In the genomic region with DNA sequence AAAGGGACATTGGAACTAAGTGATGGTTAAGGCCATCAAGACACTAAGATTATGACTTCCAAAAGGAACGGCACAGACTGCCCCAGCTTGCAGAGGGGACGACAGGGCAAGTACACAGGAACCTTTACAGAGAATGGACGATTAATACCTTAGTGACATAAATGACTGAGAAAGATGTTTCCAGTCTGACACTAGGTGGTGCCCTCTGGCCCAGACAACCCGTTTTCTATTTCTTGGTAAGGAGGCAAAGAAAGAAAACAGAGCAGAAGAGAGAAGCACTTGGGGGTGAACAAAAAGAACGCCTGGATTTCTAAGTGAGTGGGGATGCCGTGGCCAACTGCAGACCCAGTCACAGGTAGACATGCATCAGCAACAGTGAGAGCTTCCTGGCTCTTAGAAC, we compare ENCODE assay signal across 8 mouse cellular contexts. TPM values are rescaled to one million over a fixed set of nuclear protein-coding genes. Genes with fewer than 3 reads are reported as not detected.
DNase-seq lines count a peak whose midpoint lies in the region; ATAC-seq lines count a peak whose summit lies in the region.

No protein-coding gene starts in this region.

- no peak overlapping the region for H3K27ac ChIP-seq in embryonic facial prominence, embryonic 11.5 days (replicated peaks; ENCODE audit: low read depth, low read length)
- H3K27ac ChIP-seq in hindbrain, embryonic 10.5 days, result peak overlapping the region; percentile 35; the same call in 1 of the 2 replicates
- H3K27ac ChIP-seq in limb, embryonic 12.5 days, result no peak overlapping the region
- H3K27ac ChIP-seq in midbrain, embryonic 12.5 days (replicated peaks), result 0 out of 2 replicates have a peak overlapping the region, but pooled peaks have one; percentile 11
- no peak overlapping the region for H3K27ac ChIP-seq in stomach, embryonic 16.5 days (ENCODE audit: low read length)

- no peak overlapping the region for H3K9ac ChIP-seq in embryonic facial prominence, embryonic 11.5 days (replicated peaks; ENCODE audit: low read length)
- H3K9ac ChIP-seq in limb, embryonic 12.5 days (replicated peaks), result no peak overlapping the region
- no peak overlapping the region for H3K9ac ChIP-seq in midbrain, embryonic 12.5 days (replicated peaks)
- 0 out of 2 replicates have a peak overlapping the region, but pooled peaks have one; percentile 32 for H3K9ac ChIP-seq in stomach, embryonic 16.5 days (ENCODE audit: low read length)

- H3K27me3 ChIP-seq in embryonic facial prominence, embryonic 11.5 days (ENCODE audit: control insufficient read depth, insufficient read depth, low read length), result no peaks in the 10 kb centered on the region
- no peaks in the 10 kb centered on the region for H3K27me3 ChIP-seq in hindbrain, embryonic 10.5 days (ENCODE audit: insufficient read depth, poor library complexity, severe bottlenecking)
- H3K27me3 ChIP-seq in limb, embryonic 12.5 days, result no peaks in the 10 kb centered on the region
- no peaks in the 10 kb centered on the region for H3K27me3 ChIP-seq in midbrain, embryonic 12.5 days
- H3K27me3 ChIP-seq in stomach, embryonic 16.5 days (ENCODE audit: control insufficient read depth, insufficient read depth, low read length), result no peaks in the 10 kb centered on the region

- peaks cover 3% of the 10 kb centered on the region; the same call in 1 of the 2 replicates for H3K4me1 ChIP-seq in embryonic facial prominence, embryonic 11.5 days (ENCODE audit: control insufficient read depth, insufficient read depth, low read length)
- H3K4me1 ChIP-seq in hindbrain, embryonic 10.5 days (replicated peaks), result peaks cover 36% of the 10 kb centered on the region
- peaks cover 29% of the 10 kb centered on the region for H3K4me1 ChIP-seq in limb, embryonic 12.5 days (replicated peaks)
- H3K4me1 ChIP-seq in midbrain, embryonic 12.5 days, result peaks cover 24% of the 10 kb centered on the region
- H3K4me1 ChIP-seq in stomach, embryonic 16.5 days (ENCODE audit: control insufficient read depth, insufficient read depth, low read length), result peaks cover 17% of the 10 kb centered on the region

- no peak overlapping the region for H3K4me3 ChIP-seq in embryonic facial prominence, embryonic 11.5 days (ENCODE audit: low read depth, low read length)
- peak overlapping the region; percentile 28; the same call in 1 of the 2 replicates for H3K4me3 ChIP-seq in hindbrain, embryonic 10.5 days
- H3K4me3 ChIP-seq in limb, embryonic 12.5 days (replicated peaks), result peak overlapping the region; percentile 13; the same call in 1 of the 2 replicates
- 0 out of 2 replicates have a peak overlapping the region, but pooled peaks have one; percentile 6 for H3K4me3 ChIP-seq in midbrain, embryonic 12.5 days
- H3K4me3 ChIP-seq in stomach, embryonic 16.5 days (replicated peaks; ENCODE audit: low read length), result peak overlapping the region; percentile 84; the same call in 1 of the 2 replicates

- intact Hi-C loops in left cerebral cortex, postnatal 10 days (cut with DNase I), result no loop called here

- peak; percentile 74 for DNase-seq in CD4-positive, CD25-positive, alpha-beta regulatory T cell, adult 2 months (ENCODE audit: low read depth, low spot score)
- peak; percentile 51 for DNase-seq in ZHBTc4 (ENCODE audit: low read depth, low spot score)
- peak; percentile 50 for DNase-seq in embryonic facial prominence, embryonic 11.5 days (ENCODE audit: low spot score)
- peak; percentile 29 for DNase-seq in hindbrain, embryonic 10.5 days (ENCODE audit: low spot score)
- no peak for DNase-seq in left cerebral cortex, postnatal 10 days (ENCODE audit: extremely low spot score in 1 of 2, low spot score in 2 of 2)

- no peak for ATAC-seq in embryonic facial prominence, embryonic 11.5 days (replicated peaks; ENCODE audit: insufficient number of reproducible peaks, low FRiP score, low TSS enrichment, low read depth)
- no peak for ATAC-seq in limb, embryonic 12.5 days (ENCODE audit: insufficient number of reproducible peaks, insufficient read depth, low FRiP score, low TSS enrichment, low read depth)
- no peak for ATAC-seq in midbrain, embryonic 12.5 days (ENCODE audit: low FRiP score, low read depth)
- no peak for ATAC-seq in stomach, embryonic 16.5 days (ENCODE audit: insufficient read depth, low FRiP score)

- 31% methylated on average over 6 of the region's 6 CpGs for WGBS in embryonic facial prominence, embryonic 11.5 days
- WGBS in hindbrain, embryonic 10.5 days, result 34% methylated on average over 6 of the region's 6 CpGs
- 26% methylated on average over 6 of the region's 6 CpGs for WGBS in limb, embryonic 12.5 days
- 26% methylated on average over 6 of the region's 6 CpGs for WGBS in midbrain, embryonic 12.5 days
- 21% methylated on average over 6 of the region's 6 CpGs for WGBS in stomach, embryonic 16.5 days

- no peak overlapping the region for H3K4me2 ChIP-seq in embryonic facial prominence, embryonic 11.5 days (ENCODE audit: low read depth, low read length)
- H3K4me2 ChIP-seq in limb, embryonic 12.5 days, result peak overlapping the region; percentile 59
- peak overlapping the region; percentile 64 for H3K4me2 ChIP-seq in midbrain, embryonic 12.5 days (replicated peaks)
- peak overlapping the region; percentile 77 for H3K4me2 ChIP-seq in stomach, embryonic 16.5 days (ENCODE audit: low read depth, low read length)

- no peaks in the 10 kb centered on the region for H3K36me3 ChIP-seq in embryonic facial prominence, embryonic 11.5 days (replicated peaks; ENCODE audit: control insufficient read depth, insufficient read depth, low read depth, low read length)
- H3K36me3 ChIP-seq in hindbrain, embryonic 10.5 days, result no peaks in the 10 kb centered on the region
- H3K36me3 ChIP-seq in limb, embryonic 12.5 days, result peaks cover 10% of the 10 kb centered on the region; the same call in 1 of the 2 replicates
- no peaks in the 10 kb centered on the region for H3K36me3 ChIP-seq in midbrain, embryonic 12.5 days
- no peaks in the 10 kb centered on the region for H3K36me3 ChIP-seq in stomach, embryonic 16.5 days (ENCODE audit: control insufficient read depth, insufficient read depth, low read length)

- no peaks in the 10 kb centered on the region for H3K9me3 ChIP-seq in embryonic facial prominence, embryonic 11.5 days (replicated peaks; ENCODE audit: control insufficient read depth, low read length)
- H3K9me3 ChIP-seq in hindbrain, embryonic 10.5 days, result no peaks in the 10 kb centered on the region
- H3K9me3 ChIP-seq in limb, embryonic 12.5 days, result no peaks in the 10 kb centered on the region
- H3K9me3 ChIP-seq in midbrain, embryonic 12.5 days, result no peaks in the 10 kb centered on the region
- no peaks in the 10 kb centered on the region for H3K9me3 ChIP-seq in stomach, embryonic 16.5 days (replicated peaks; ENCODE audit: control insufficient read depth, low read length)

RNA-seq across cellular contexts. Expression of a gene that starts 2.2 kb away (rescaled TPM):
- polyA plus RNA-seq in embryonic facial prominence, embryonic 11.5 days (2014; fragmentation: Nextera tagmentation; extraction: Ambion mirVana), result 31.8 and 35.4 TPM in 2 replicates
- 21.6 and 23.1 TPM in 2 replicates for polyA plus RNA-seq in hindbrain, embryonic 10.5 days (2016; fragmentation: Nextera tagmentation; extraction: Ambion mirVana)
- polyA plus RNA-seq in limb, embryonic 12.5 days (2016; fragmentation: Nextera tagmentation; extraction: Ambion mirVana), result 40.0 and 43.5 TPM in 2 replicates
- polyA plus RNA-seq in midbrain, embryonic 12.5 days (2016; fragmentation: Nextera tagmentation; extraction: Ambion mirVana), result 30.3 and 35.6 TPM in 2 replicates
- 28.4 and 31.7 TPM in 2 replicates for polyA plus RNA-seq in stomach, embryonic 16.5 days (2015; fragmentation: Nextera tagmentation; extraction: Ambion mirVana)
- 10 to 100 TPM; 43.0 to 52.3 TPM for total RNA-seq in left cerebral cortex, postnatal 10 days (2021)

Comparison
In these comparisons a context has a peak if more than half of its experiments do, and no peak if none do; other contexts are left out.
1. DNase-seq: peak in CD4-positive, CD25-positive, alpha-beta regulatory T cell, adult 2 months (single experiment), ZHBTc4 (single experiment), embryonic facial prominence, embryonic 11.5 days (single experiment) and hindbrain, embryonic 10.5 days (single experiment); none in left cerebral cortex, postnatal 10 days (0 of 2).
2. H3K27ac ChIP-seq: peak in hindbrain, embryonic 10.5 days (single experiment) and midbrain, embryonic 12.5 days (single experiment); none in embryonic facial prominence, embryonic 11.5 days (single experiment), limb, embryonic 12.5 days (single experiment) and stomach, embryonic 16.5 days (single experiment).